Mouse (Mus musculus): ENCODE measurements at regions not wholly inside any gene's neighbourhood (a gene's known extent, or its start where the extent isn't known, plus 50 kb on each side); places are given as distances from the start of the nearest gene placed in this dataset.
A peak's percentile ranks its signal among the peaks of the same experiment; 100 is the strongest.

DNA sequence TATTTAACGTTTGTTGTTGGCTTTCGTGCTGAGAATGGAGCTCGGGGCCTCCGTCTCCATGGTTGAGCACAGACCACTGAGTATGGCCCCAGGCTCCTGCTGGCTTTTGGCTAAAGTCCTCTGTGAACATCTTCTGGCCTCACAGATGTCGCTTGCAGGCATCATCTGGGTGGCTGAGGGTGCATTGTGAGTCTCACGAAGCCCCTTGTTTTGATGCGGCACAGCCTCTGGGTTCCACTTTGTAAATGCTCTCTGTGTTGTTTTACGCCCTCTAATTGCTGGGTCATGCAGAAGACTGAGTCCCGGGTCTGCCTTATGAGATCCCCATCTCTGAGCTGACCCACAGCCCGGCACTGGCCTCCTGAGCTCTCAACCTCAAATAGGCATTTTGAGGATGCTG lies 84.5 kb downstream of the Cryba4 start:
- DNase-seq (ENCODE audit: low read depth, low spot score), result no peak

DNA sequence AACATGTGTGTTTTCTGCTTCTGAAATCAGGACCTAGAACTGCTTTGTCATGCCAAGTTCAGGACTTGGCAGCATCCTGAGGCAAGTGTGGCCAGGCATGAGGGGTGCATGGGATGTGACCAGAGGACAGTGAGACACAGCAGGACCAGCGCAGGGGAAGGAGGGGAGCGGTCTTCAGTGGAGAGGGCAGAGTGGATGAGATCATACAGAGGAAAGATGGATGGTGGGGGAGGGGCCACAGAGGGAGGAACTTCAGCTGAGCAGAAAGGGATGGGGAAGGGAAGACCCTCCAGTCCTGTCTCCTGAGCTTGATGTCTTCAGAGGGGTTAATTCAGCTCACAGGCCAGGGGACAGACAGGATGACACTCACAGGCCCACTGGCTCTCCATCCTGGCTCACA lies 81.0 kb downstream of the Cryba4 start:
- DNase-seq (ENCODE audit: low read depth, low spot score), result no peak

DNA sequence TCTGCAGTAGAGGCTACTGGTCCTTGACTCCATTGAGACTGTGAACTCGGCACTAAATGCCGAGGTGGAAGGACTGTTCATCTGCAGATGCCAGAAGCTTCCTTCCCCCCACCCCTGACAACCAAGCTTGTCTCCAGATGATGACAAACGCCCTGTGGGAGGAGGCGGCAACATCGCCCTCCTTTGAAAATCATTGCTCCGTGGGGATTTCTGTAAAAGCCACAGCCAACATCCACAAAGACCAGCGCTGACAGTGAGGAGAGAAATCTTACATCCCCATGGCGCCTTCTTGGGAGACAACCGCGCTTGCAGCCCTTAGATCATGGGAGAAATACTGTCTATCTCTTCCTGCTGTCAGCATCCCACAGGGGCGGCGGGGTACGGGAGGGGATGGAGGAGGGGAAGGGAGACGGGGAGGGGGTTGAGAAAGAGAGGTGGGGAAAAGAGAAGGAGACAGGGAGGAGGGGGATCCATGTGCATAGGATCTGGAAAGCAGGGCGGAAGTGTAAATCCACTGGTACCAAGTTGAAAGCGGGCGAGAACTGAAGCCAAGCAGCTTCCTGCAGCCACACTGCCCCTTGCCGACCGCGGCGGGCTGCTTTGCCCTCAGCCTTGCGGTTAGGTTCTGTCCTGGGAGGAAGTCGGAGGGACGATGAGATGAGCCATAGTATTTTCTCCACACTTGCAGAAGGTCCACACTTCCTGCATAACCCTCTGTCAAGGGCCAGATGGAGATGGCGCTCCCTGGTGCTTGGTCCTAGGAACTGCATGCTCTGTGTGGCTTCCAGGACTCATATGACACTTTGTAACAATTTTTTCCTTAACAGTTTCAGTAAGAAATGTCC lies 72.9 kb downstream of the Cryba4 start:
- peak; percentile 62 for DNase-seq (ENCODE audit: low read depth, low spot score)

DNA sequence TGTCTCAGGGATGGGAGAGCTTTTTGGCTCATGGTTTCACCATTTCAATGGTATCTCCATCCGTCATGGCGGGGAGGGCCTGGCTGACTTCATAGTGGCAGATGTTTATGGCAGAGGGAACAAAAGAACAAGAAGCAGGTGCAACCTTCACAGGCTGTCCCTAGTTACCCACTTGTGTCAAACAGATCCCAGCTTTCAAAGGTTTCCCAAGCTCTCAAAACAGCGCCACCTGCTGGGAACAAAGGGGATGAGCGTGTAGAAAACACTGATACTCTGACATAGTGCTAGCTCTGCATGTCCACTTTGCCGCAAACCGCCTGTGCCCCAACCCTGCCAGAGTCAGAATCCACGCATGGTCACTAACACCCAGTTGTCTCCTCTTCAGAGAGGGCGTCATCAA lies 69.5 kb downstream of the Cryba4 start:
- DNase-seq (ENCODE audit: low read depth, low spot score), result peak; percentile 23

DNA sequence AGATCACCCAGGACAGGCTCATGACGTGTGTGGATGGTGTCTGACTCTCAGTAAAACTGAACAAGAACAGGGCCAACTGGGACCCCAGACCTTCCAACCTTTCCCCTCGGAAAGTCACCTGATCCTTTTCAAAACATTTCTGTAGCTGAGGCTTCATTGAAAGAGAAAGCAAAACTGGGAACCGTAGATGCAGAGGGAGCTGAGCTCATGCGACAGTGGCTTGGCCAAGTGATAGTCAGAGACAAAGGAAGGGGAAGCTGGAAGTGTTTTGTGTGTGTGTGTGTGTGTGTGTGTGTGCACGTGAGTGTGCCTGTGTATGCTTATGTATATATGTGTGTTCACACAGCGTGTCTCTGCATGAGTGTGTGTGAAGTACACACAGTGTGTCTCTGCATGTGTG lies 56.7 kb downstream of the Cryba4 start:
- DNase-seq (ENCODE audit: low read depth, low spot score), result no peak
